Mouse (Mus musculus): ENCODE data around the gene Rabl2.

DNA sequence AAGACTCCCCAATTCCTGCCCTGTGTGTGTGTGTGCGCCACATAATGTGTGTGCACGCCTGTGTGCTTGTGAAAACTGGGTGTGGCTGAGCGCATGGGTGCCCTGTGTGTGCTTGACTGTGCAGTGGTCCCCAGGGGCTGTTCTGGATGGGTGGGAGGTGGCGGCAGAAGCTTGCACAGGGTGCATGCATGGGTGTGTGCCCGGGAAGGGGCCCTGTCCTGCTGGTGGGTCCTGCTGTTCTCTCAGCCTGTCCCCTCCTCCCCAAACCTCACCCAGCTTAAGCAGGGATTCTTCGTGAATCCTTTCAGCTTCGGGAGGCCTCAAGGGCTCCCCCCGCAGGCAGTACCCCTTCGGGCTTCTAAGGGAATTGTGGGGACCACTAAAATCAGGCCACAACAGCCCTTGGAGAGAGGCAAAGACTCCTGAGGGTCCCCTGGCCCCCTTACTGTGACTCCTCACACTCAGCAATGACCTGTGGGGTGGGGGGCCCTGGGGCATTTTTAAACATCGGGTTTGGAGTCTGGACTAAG is 32.5 kb downstream of the Rabl2 start:
- TF ChIP-seq EP300 (IDR thresholded peaks at IDR 0.05; ENCODE audit: low read depth) (no peak), CTCF (IDR thresholded peaks at IDR 0.05; ENCODE audit: low read depth) (no peak)

All from heart, postnatal 0 days (tissue).